Mouse (Mus musculus): ENCODE measurements around the gene Macrod2.

The Macrod2 gene

GRCm38 (mm10) chr2:140395179-140395578 is at the start of gene Macrod2:
Gene Macrod2 (plus strand): TSS chr2:140395309.
- DNase-seq (ENCODE audit: low spot score in 2 of 2), result peak; percentile 96 to 98

- no peak for DNase-seq (ENCODE audit: low spot score in 2 of 2)
Observed at GRCm38 (mm10) chr2:140359905-140360304, 35.2 kb upstream of the Macrod2 start.

DNA sequence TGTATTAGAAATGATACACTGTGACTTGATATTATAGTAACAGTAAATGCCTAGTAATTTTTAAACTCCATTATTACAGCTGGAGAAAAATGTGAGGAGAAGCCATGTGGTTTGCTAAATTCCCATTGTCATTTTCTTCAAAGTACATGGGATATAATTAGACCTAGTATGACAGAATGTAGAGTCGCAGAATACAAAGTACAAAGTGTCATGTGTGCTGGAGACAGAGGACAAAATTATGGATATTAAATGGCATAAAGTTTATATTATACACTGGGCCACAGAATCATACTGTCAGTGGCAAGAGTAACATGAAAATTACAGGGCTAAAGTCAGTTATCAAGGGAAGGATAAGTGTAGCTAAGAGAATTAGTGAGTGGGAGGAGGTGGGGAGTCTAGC is 30.3 kb upstream of the Macrod2 start:
- DNase-seq (ENCODE audit: low spot score in 2 of 2), result no peak

- DNase-seq (ENCODE audit: low spot score in 2 of 2), result no peak
Observed at GRCm38 (mm10) chr2:140389525-140389924, 5.6 kb upstream of the Macrod2 start, which contains the start of gene Sel1l2. Gene Sel1l2 (minus strand): TSS chr2:140389706.

- peak; percentile 26 to 59 for DNase-seq (ENCODE audit: low spot score in 2 of 2)
Observed at GRCm38 (mm10) chr2:140395744-140396231, 679 bp downstream of the Macrod2 start.

- DNase-seq (ENCODE audit: low spot score in 2 of 2), result no peak
Observed at GRCm38 (mm10) chr2:140425844-140426243, 30.7 kb downstream of the Macrod2 start.

DNA sequence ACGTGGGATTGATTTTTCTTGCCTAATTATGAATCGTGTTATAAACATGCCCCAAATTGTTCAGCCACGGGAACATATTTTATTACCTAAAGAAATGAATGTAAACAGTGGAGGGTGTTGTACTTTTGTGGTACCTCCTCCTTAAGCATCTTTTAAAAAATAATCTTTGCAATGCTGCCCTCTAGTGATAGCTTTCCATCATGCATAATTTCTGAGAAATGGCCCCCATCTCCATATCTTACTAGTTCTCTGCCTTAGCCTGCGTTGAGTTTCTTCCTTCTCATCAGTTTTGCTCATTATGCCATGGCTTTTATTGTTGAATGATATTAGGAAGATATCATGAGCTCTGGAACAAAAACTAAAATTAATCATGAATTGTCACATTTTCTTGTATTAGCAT is 32.2 kb downstream of the Macrod2 start:
- DNase-seq (ENCODE audit: low spot score in 2 of 2), result no peak

DNA sequence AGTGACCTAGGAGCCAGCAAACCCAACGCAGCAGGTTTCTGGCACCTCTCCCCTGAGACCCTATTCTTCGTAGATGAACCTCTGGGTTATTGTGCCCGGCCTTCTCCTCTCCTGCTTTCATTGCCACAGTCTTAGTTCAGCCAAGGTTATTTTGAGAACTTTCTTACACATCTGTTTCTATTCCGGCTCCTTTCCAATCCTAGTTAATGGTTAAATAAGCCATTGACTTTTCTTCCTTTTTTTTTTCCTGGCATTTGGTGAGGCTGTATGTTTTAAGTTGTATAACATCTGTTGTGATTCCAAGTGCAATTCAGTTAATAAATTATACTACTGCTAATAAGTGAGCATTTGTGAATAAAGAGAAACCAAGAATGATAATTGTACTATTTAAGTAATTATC is 44.0 kb downstream of the Macrod2 start:
- no peak for DNase-seq (ENCODE audit: low spot score in 2 of 2)

- no peak for DNase-seq (ENCODE audit: low spot score in 2 of 2)
Observed at GRCm38 (mm10) chr2:140448636-140449035, 53.5 kb downstream of the Macrod2 start.

DNA sequence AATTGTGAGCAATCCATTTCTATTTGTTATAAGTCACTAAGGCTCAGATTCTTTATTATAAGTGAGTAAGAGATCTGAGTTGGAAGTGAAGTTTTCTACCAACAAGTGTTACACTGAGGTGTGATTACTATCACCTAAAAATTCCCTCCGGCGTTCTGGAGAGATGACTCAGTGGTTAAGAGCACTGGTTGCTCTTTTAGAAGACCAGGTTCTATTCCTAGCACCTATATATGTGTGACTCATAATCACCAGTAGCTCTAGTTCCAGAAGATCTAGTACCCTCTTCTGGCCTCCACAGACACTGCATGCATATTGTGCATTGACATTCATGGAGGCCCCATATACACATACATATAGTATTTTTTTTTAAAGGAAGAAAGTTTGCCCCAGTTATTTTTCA is 80.7 kb downstream of the Macrod2 start:
- DNase-seq (ENCODE audit: low spot score in 2 of 2), result no peak

GRCm38 (mm10) chr2:140476891-140477290 is 81.8 kb downstream of the Macrod2 start:
- no peak for DNase-seq (ENCODE audit: low spot score in 2 of 2)

GRCm38 (mm10) chr2:140482604-140483003 is 87.5 kb downstream of the Macrod2 start:
- no peak for DNase-seq (ENCODE audit: low spot score in 2 of 2)

DNA sequence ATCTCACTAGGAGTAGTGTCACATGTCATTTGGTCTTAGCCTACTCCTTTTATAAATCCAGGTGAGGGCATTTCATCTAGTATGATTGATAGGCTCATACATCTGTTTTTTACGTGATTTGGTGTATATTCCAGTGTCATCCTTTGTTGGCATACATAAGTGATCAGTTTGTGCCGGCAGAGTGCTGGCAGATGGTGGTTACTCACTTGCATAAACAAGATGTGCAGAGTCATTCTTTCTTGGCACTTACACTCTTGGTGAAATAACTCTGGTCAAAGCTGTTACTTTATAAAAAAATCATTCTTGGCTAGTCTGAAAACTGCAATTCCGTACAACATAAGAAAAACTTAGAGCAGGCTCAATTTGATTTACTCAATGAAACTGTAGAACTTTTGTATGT is 102.6 kb downstream of the Macrod2 start:
- no peak for DNase-seq (ENCODE audit: low spot score in 2 of 2)

DNA sequence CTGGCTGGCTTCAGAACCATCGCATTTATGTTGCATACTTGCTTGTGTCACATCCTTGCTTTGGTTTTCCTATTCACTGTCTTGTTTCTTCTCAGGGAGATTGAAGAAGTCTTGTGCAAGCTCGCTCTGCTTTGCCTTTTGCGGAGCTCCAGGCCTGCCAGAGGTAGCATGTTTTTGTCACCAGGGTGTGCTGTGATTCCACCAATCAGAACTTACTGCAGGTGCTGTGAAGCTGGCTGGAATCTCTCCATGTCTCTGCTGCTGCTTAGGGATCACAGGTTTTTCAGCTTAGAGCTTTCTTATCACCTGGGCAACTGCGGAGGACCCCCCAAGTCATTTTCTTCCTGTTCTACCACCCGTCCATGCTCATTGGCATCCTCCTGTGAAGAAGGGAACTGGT is 105.8 kb downstream of the Macrod2 start:
- DNase-seq (ENCODE audit: low spot score in 2 of 2), result peak in 1 of 2 experiments; percentile 26

DNA sequence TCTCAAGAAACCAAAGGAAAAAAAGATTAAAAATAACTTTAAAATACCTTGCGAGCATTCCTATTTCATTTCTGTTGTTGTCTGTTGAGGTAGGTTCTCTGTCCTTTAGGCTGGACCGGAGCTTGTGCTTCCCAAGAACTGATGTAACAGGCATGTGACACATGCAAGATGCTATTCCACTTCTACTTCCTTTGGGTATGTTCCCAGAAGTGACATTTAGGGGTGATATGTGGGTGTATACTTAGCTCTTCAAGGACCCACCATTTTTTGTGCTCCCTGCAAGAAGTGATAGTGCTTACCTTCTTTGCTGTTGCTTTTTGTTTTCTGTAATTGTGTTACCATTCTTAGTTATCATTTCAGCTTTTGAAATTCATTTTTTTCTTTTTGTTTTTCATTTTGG is 126.4 kb downstream of the Macrod2 start:
- DNase-seq (ENCODE audit: low spot score in 2 of 2), result no peak

DNA sequence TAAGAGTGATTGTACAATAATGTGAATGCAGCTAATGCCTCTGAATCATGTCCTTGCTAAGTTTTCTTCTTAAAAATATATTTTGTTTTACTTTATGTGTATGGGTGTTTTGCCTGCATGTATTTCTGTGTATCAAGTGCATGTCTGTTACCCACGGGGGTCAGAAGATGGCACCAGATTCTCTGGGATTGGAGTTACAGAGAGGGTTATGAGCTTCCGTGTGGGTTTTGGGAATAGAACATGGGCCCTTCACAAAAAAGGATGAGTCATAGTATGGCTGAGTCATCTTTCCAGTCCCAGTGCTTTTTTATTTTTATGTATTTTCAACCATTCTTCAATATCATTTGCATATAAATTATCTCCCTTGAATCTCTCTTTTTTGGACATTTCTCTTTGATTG is 135.1 kb downstream of the Macrod2 start:
- DNase-seq (ENCODE audit: low spot score in 2 of 2), result no peak

- DNase-seq (ENCODE audit: low spot score in 2 of 2), result no peak
Observed at GRCm38 (mm10) chr2:140532024-140532423, 136.9 kb downstream of the Macrod2 start.

DNA sequence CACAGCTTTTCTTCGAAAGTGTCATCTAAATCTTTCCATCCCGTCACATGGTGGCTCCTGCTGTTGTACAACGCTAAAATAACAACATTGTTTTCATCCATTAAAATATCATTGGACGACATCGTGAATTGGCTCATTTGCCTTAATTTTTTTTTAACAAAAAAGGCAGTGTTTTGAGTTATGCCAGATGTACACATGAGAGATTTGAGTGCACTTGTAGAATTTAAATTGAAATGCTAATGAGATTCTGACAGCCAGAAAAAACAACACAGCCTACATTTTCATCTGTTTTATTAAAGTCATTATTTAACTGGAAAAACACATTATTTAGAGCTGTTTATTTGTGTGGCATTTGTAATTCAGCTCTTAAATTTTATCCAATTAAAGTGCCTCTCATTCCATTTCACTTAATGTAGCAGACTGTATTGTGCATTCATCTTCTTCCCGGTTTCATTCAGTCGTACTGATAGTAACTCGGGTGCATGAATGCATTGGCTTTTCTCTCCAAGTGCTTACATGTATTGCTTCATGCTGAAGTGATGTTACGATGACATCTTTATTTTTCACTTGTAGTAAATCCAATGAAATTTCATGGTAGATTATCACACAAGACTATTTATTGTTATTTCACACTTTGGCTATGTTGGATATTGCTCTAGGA is 137.9 kb downstream of the Macrod2 start:
- no peak for DNase-seq (ENCODE audit: low spot score in 2 of 2)

DNA sequence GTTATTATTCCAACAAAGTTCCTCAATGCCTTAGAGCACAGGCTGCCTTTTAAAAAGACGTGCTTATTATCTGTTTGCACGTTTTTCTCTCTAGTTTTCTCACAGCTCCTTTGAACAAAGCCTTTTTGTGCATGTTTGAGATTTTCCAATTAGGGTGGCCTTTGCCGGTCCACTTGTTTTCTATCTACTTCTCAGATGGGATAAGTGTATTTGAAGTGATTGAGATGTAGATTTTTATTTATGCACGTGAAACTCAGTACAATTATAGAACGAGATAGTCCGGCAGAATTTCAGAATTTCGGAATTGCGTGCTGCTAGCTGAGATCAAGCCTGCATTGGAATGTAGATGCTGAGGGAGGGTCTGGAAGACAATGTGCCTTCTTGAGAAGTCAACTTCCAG is 138.5 kb downstream of the Macrod2 start:
- DNase-seq (ENCODE audit: low spot score in 2 of 2), result no peak

DNA sequence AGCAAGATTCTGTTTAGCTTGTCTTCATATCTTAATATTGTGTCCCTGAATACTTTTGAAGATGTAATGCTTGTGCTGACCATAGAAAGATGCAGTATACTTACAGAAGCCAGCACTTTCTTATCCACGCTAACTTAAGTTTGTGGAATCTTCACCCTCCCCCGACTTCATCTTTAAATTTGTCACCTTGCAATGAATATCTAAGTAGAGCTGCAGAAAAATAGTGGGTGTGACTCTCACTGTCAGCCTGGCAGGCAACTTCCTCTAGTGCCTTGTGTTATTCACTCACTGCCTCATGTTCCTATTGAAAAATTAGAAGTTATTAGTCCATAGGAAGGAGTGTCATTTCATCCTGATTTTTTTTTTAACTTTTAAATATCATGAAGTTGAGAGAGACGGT is 139.5 kb downstream of the Macrod2 start:
- no peak for DNase-seq (ENCODE audit: low spot score in 2 of 2)

GRCm38 (mm10) chr2:140535832-140536571 is 140.9 kb downstream of the Macrod2 start:
- DNase-seq (ENCODE audit: low spot score in 2 of 2), result no peak

DNA sequence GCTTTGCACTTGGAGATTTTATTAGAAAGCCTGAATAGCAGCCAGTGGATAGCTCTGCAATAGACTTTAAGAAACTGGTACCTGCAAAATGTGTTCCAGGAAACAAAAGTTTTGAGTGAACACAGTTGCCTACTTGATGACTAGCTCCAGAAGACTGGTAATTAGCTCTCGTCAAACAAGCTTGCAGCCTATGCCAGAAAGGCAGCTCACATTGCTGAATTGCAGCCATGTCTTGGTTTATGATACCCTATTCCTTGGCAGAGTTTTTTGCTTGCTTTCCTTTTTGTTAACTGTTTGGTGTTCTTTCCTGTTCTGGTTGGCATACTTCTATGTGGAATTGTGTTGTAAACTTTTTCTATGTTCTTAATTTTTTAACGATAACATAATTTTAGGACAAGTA is 154.2 kb downstream of the Macrod2 start:
- no peak for DNase-seq (ENCODE audit: low spot score in 2 of 2)

DNA sequence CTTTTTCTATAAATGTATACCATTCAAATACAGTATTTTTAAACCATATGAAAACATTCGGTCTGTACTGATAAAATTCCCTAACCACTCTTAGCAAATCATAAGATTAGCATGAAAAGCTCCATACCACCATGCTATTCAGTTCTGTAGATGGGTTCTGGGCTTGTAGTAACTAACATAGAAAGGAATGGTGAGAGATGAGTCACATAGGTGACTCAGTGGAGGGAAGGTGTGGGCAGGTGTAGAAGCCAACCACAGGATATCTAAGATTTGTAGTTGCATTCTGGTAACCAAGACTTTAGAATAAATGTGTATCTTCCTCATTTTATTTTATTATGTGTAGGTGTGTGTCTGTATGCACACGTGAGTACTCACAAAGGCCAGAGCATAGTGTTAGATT is 166.3 kb downstream of the Macrod2 start:
- DNase-seq (ENCODE audit: low spot score in 2 of 2), result no peak

Measured in urinary bladder, postnatal 4 days (tissue).